Mouse (Mus musculus): ENCODE data around the gene Rab25. TPM values are rescaled to one million over a fixed set of nuclear protein-coding genes. Genes with fewer than 3 reads are reported as not detected.
"Not testable (repeated sequence)": the region's sequence is repeated elsewhere in the genome, so short reads cannot be mapped to it uniquely, and the experiment has no call there.

The Rab25 gene
- polyA plus RNA-seq, 1 experiment from 2014 or later, result 79.5 TPM

- no peak for ATAC-seq
- no peaks in the 10 kb centered on the region for H3K27me3 ChIP-seq (replicated peaks; ENCODE audit: control insufficient read depth, insufficient read depth, low read length)
- TF ChIP-seq CTCF (IDR thresholded peaks at IDR 0.05; ENCODE audit: low read depth), result no peak
- no peak overlapping the region for H3K4me2 ChIP-seq (replicated peaks; ENCODE audit: low read depth)
- H3K36me3 ChIP-seq (ENCODE audit: control insufficient read depth, insufficient read depth), result peaks cover 22% of the 10 kb centered on the region; the same call in 1 of the 2 replicates
- H3K4me1 ChIP-seq (replicated peaks; ENCODE audit: control insufficient read depth, insufficient read depth, low read length), result 0 out of 2 replicates have a peak, but pooled peaks cover 11% of the 10 kb centered on the region
- no peak overlapping the region for H3K4me3 ChIP-seq (ENCODE audit: low read depth, low read length)
- H3K9me3 ChIP-seq (ENCODE audit: control insufficient read depth), result no peaks in the 10 kb centered on the region
- H3K27ac ChIP-seq (ENCODE audit: low read depth, low read length), result no peak overlapping the region
- 50% methylated on average over 3 of the region's 3 CpGs for WGBS
- no peak overlapping the region for H3K9ac ChIP-seq (ENCODE audit: low read depth, low read length)
Measured at GRCm38 (mm10) chr3:88591044-88591443, 42.9 kb upstream of the Rab25 start.

- Histone ChIP-seq H3K9me3 (ENCODE audit: control insufficient read depth) (no peaks in the 10 kb centered on the region), H3K27me3 (replicated peaks; ENCODE audit: control insufficient read depth, insufficient read depth, low read length) (no peaks in the 10 kb centered on the region), H3K4me1 (replicated peaks; ENCODE audit: control insufficient read depth, insufficient read depth, low read length) (0 out of 2 replicates have a peak, but pooled peaks cover 11% of the 10 kb centered on the region), H3K4me3 (ENCODE audit: low read depth, low read length) (no peak overlapping the region), H3K9ac (ENCODE audit: low read depth, low read length) (no peak overlapping the region), H3K27ac (ENCODE audit: low read depth, low read length) (no peak overlapping the region), H3K36me3 (ENCODE audit: control insufficient read depth, insufficient read depth) (peaks cover 27% of the 10 kb centered on the region), H3K4me2 (replicated peaks; ENCODE audit: low read depth) (no peak overlapping the region)
- no peak for TF ChIP-seq CTCF (IDR thresholded peaks at IDR 0.05; ENCODE audit: low read depth)
- ATAC-seq, result no peak
- 29% methylated on average over 5 of the region's 5 CpGs for WGBS
Measured at GRCm38 (mm10) chr3:88590246-88590645, 42.1 kb upstream of the Rab25 start.

- peaks cover 52% of the 10 kb centered on the region for H3K36me3 ChIP-seq (ENCODE audit: control insufficient read depth, insufficient read depth)
- no peak for TF ChIP-seq CTCF (IDR thresholded peaks at IDR 0.05; ENCODE audit: low read depth)
- H3K4me1 ChIP-seq (replicated peaks; ENCODE audit: control insufficient read depth, insufficient read depth, low read length), result no peaks in the 10 kb centered on the region
Measured at GRCm38 (mm10) chr3:88586640-88587039, 38.5 kb upstream of the Rab25 start.

DNA sequence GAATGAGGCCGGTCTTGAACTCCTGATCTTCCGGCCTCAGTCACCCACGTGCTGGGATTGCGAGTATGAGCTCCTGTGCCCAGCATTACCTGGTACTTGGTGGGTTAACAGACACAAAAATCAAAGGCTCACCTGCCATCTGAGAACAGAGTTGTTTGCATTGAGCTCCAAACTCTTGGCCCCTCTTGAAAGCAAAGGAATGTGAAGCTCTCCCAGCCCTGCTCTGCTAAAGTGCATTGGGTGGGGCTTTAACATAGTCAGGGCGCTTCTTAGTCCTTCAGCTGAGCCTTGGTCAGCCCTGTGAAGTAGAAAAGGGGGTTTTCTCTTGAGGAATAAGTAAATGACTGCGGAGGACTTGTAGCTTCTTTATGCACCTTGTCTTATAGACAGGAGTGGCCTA is 37.7 kb upstream of the Rab25 start:
- H3K4me2 ChIP-seq (replicated peaks; ENCODE audit: low read depth), result no peak overlapping the region
- WGBS, result 84% methylated on average over 6 of the region's 6 CpGs
- H3K27ac ChIP-seq (ENCODE audit: low read depth, low read length), result no peak overlapping the region
- H3K9ac ChIP-seq (ENCODE audit: low read depth, low read length), result no peak overlapping the region
- H3K4me1 ChIP-seq (replicated peaks; ENCODE audit: control insufficient read depth, insufficient read depth, low read length), result no peaks in the 10 kb centered on the region
- H3K27me3 ChIP-seq (replicated peaks; ENCODE audit: control insufficient read depth, insufficient read depth, low read length), result no peaks in the 10 kb centered on the region
- no peak overlapping the region for H3K4me3 ChIP-seq (ENCODE audit: low read depth, low read length)
- no peak for ATAC-seq
- no peaks in the 10 kb centered on the region for H3K9me3 ChIP-seq (ENCODE audit: control insufficient read depth)
- peaks cover 55% of the 10 kb centered on the region for H3K36me3 ChIP-seq (ENCODE audit: control insufficient read depth, insufficient read depth)
- TF ChIP-seq CTCF (IDR thresholded peaks at IDR 0.05; ENCODE audit: low read depth), result no peak

More at GRCm38 (mm10) chr3:88586640-88587039, 38.5 kb upstream of the Rab25 start:
- WGBS, result 91% methylated on average over 5 of the region's 5 CpGs
- H3K27ac ChIP-seq (ENCODE audit: low read depth, low read length), result no peak overlapping the region
- H3K9me3 ChIP-seq (ENCODE audit: control insufficient read depth), result no peaks in the 10 kb centered on the region
- H3K4me3 ChIP-seq (ENCODE audit: low read depth, low read length), result no peak overlapping the region
- ATAC-seq, result no peak
- no peak overlapping the region for H3K4me2 ChIP-seq (replicated peaks; ENCODE audit: low read depth)
- H3K27me3 ChIP-seq (replicated peaks; ENCODE audit: control insufficient read depth, insufficient read depth, low read length), result no peaks in the 10 kb centered on the region
- no peak overlapping the region for H3K9ac ChIP-seq (ENCODE audit: low read depth, low read length)

DNA sequence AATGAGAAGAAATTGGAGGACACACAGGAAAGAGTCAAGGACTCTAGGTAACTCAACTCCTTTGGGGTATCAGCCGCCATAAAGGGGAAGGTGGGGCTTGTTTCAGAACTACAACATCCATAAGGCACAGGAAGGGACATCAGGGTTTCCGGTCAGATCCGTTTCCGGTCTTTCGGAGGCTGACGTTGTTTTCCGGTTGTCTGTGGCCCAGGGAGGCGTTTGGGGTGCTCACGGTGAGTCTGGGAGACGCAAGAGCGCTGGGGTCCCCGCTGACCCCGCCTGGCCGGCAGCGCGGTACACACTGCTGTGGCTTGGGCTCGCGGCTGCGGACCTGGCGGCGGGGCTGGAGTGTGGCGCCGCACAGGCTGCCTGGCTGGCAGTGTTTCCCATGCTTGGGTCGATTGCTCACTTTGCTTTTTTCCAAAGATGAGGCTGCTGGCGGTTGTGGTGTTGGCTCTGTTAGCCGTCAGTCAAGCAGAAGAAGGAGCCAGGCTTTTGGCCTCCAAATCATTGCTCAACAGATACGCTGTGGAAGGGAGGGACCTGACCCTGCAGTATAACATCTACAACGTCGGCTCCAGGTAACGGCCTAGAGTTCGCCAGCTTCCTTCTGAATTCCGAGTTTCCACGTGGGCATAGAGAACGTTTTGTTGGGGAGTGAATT is 31.5 kb upstream of the Rab25 start:
- Histone ChIP-seq H3K27me3 (replicated peaks; ENCODE audit: control insufficient read depth, insufficient read depth, low read length) (no peaks in the 10 kb centered on the region), H3K9ac (ENCODE audit: low read depth, low read length) (peak overlapping the region; percentile 73), H3K27ac (ENCODE audit: low read depth, low read length) (peak overlapping the region; percentile 60; the same call in 1 of the 2 replicates), H3K36me3 (ENCODE audit: control insufficient read depth, insufficient read depth) (peaks cover 28% of the 10 kb centered on the region), H3K4me1 (replicated peaks; ENCODE audit: control insufficient read depth, insufficient read depth, low read length) (0 out of 2 replicates have a peak, but pooled peaks cover 2% of the 10 kb centered on the region), H3K4me2 (replicated peaks; ENCODE audit: low read depth) (peak overlapping the region; percentile 77), H3K9me3 (ENCODE audit: control insufficient read depth) (no peaks in the 10 kb centered on the region), H3K4me3 (ENCODE audit: low read depth, low read length) (peak overlapping the region; percentile 93)
- peak; percentile 18; the same call in 1 of the 2 replicates for TF ChIP-seq CTCF (IDR thresholded peaks at IDR 0.05; ENCODE audit: low read depth)
- WGBS, result under 1% methylated on average over 34 of the region's 34 CpGs
- ATAC-seq, result peak; percentile 73

GRCm38 (mm10) chr3:88578498-88579424 is 30.7 kb upstream of the Rab25 start:
- WGBS, result 43% methylated on average over 8 of the region's 8 CpGs
- Histone ChIP-seq H3K36me3 (ENCODE audit: control insufficient read depth, insufficient read depth) (peaks cover 23% of the 10 kb centered on the region), H3K27me3 (replicated peaks; ENCODE audit: control insufficient read depth, insufficient read depth, low read length) (no peaks in the 10 kb centered on the region), H3K4me3 (ENCODE audit: low read depth, low read length) (peak overlapping the region; percentile 93), H3K27ac (ENCODE audit: low read depth, low read length) (no peak overlapping the region), H3K4me1 (replicated peaks; ENCODE audit: control insufficient read depth, insufficient read depth, low read length) (0 out of 2 replicates have a peak, but pooled peaks cover 2% of the 10 kb centered on the region), H3K4me2 (replicated peaks; ENCODE audit: low read depth) (peak overlapping the region; percentile 77), H3K9me3 (ENCODE audit: control insufficient read depth) (no peaks in the 10 kb centered on the region), H3K9ac (ENCODE audit: low read depth, low read length) (0 out of 2 replicates have a peak overlapping the region, but pooled peaks have one; percentile 73)
- no peak for TF ChIP-seq CTCF (IDR thresholded peaks at IDR 0.05; ENCODE audit: low read depth)
- ATAC-seq, result no peak

DNA sequence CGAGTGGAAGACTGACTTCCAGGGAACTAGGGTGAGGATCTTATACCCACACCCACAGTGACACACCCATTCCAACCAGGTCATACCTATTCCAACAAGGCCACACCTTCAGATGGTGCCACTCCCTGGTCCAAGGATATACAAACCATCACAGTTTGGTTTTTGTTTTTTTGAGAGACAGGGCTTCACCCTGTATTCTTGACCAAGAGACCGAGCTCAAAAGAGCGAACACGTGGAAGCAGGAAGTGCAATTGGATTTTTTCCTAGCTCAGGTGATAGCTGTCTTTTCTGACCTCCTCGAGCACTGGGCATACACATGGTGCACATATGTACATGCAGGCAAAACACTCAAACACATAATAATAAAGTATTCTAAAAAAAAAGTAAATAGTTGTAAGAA is 29.7 kb upstream of the Rab25 start:
- H3K4me3 ChIP-seq (ENCODE audit: low read depth, low read length); H3K27ac ChIP-seq (ENCODE audit: low read depth, low read length); H3K9ac ChIP-seq (ENCODE audit: low read depth, low read length); H3K4me2 ChIP-seq (replicated peaks; ENCODE audit: low read depth); ATAC-seq; H3K27me3 ChIP-seq (replicated peaks; ENCODE audit: control insufficient read depth, insufficient read depth, low read length); H3K9me3 ChIP-seq (ENCODE audit: control insufficient read depth); H3K4me1 ChIP-seq (replicated peaks; ENCODE audit: control insufficient read depth, insufficient read depth, low read length): not testable (repeated sequence)
- WGBS, result 71% methylated on average over 5 of the region's 5 CpGs
- H3K36me3 ChIP-seq (ENCODE audit: control insufficient read depth, insufficient read depth), result peaks cover 14% of the 10 kb centered on the region

Data from intestine, postnatal 0 days (tissue).